Mouse (Mus musculus): ENCODE measurements around the gene 1810055G02Rik.

The 1810055G02Rik gene

GRCm38 (mm10) chr19:3708078-3709012 lies at the start of gene 1810055G02Rik:
Gene 1810055G02Rik (plus strand): TSS chr19:3708293.
- DNase-seq (ENCODE audit: low spot score in 2 of 2): peak; percentile 98 to 99

- peak in 1 of 2 experiments; percentile 51 for DNase-seq (ENCODE audit: low spot score in 2 of 2)
Observed at GRCm38 (mm10) chr19:3665510-3665909, 42.6 kb upstream of the 1810055G02Rik start.

- no peak for DNase-seq (ENCODE audit: low spot score in 2 of 2)
Observed at GRCm38 (mm10) chr19:3666632-3667031, 41.5 kb upstream of the 1810055G02Rik start.

GRCm38 (mm10) chr19:3667155-3667895 lies 40.8 kb upstream of the 1810055G02Rik start:
- DNase-seq (ENCODE audit: low spot score in 2 of 2): peak; percentile 43 to 55

GRCm38 (mm10) chr19:3667979-3668378 lies 40.1 kb upstream of the 1810055G02Rik start:
- no peak for DNase-seq (ENCODE audit: low spot score in 2 of 2)

GRCm38 (mm10) chr19:3668551-3668950 lies 39.5 kb upstream of the 1810055G02Rik start:
- DNase-seq (ENCODE audit: low spot score in 2 of 2): peak in 1 of 2 experiments; percentile 52

GRCm38 (mm10) chr19:3669100-3669499 lies 39.0 kb upstream of the 1810055G02Rik start:
- DNase-seq (ENCODE audit: low spot score in 2 of 2): peak; percentile 63 to 75

- DNase-seq (ENCODE audit: low spot score in 2 of 2): no peak
Observed at GRCm38 (mm10) chr19:3673149-3673548, 34.9 kb upstream of the 1810055G02Rik start.

- DNase-seq (ENCODE audit: low spot score in 2 of 2): peak; percentile 70 to 74
Observed at GRCm38 (mm10) chr19:3674122-3674855, 33.8 kb upstream of the 1810055G02Rik start.

- peak; percentile 49 to 61 for DNase-seq (ENCODE audit: low spot score in 2 of 2)
Observed at GRCm38 (mm10) chr19:3680732-3681131, 27.4 kb upstream of the 1810055G02Rik start.

- peak; percentile 91 to 94 for DNase-seq (ENCODE audit: low spot score in 2 of 2)
Observed at GRCm38 (mm10) chr19:3681310-3681934, 26.7 kb upstream of the 1810055G02Rik start.

GRCm38 (mm10) chr19:3684414-3684813 lies 23.7 kb upstream of the 1810055G02Rik start:
- DNase-seq (ENCODE audit: low spot score in 2 of 2): no peak

- no peak for DNase-seq (ENCODE audit: low spot score in 2 of 2)
Observed at GRCm38 (mm10) chr19:3684957-3685580, 23.0 kb upstream of the 1810055G02Rik start.

GRCm38 (mm10) chr19:3685611-3686214 lies 22.4 kb upstream of the 1810055G02Rik start:
- DNase-seq (ENCODE audit: low spot score in 2 of 2): peak in 1 of 2 experiments; percentile 42

- DNase-seq (ENCODE audit: low spot score in 2 of 2): peak; percentile 68 to 70
Observed at GRCm38 (mm10) chr19:3686215-3686894, 21.7 kb upstream of the 1810055G02Rik start, which contains the start of gene Lrp5. Gene Lrp5 (minus strand): TSS chr19:3686564.

- DNase-seq (ENCODE audit: low spot score in 2 of 2): peak in 1 of 2 experiments; percentile 62
Observed at GRCm38 (mm10) chr19:3687676-3688171, 20.4 kb upstream of the 1810055G02Rik start.

GRCm38 (mm10) chr19:3691337-3691736 lies 16.8 kb upstream of the 1810055G02Rik start:
- DNase-seq (ENCODE audit: low spot score in 2 of 2): no peak

- DNase-seq (ENCODE audit: low spot score in 2 of 2): no peak
Observed at GRCm38 (mm10) chr19:3692414-3693145, 15.5 kb upstream of the 1810055G02Rik start.

- no peak for DNase-seq (ENCODE audit: low spot score in 2 of 2)
Observed at GRCm38 (mm10) chr19:3694476-3694875, 13.6 kb upstream of the 1810055G02Rik start.

All from heart, adult 9 months (tissue).